Mouse (Mus musculus): ENCODE measurements around the gene Srgap3.

DNA sequence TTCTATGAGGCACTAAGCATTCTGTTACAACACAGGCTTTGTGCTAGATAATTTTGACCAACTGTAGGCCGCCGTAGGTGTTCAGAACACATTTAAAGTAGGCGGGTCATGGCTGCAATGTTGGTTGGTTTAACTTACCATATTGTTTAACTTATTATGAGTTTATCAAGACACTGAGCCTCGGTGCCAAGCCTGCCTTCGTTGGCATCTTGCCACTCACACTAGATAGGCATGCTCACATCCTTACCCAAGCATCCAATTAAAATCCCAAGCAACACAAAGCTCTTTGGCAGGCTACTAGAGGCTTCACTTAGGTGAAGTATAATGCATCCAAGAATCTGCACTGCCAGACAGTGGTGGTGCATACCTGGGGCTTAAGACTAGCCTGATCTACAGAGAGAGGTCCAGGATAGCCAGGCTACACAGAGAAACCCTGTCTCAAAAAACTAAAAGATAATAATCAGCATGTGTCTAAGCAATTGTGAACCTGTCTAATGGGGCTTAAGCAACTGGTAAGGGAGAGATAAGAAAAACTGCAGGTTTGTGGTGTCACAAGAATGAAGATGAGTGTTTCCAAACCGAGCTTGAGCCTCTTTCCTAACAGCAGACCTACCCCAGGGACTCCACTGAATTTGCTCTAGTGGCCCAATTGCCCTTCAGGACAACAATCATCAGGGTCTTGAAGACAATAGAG is 17.6 kb downstream of the Srgap3 start:
- TF ChIP-seq POLR2A (IDR thresholded peaks at IDR 0.05; ENCODE audit: low read depth, low read length) (no peak), CTCF (IDR thresholded peaks at IDR 0.05; ENCODE audit: borderline replicate concordance, insufficient read depth, low read length) (no peak)

All from embryonic fibroblast, embryonic 13.5 days (primary cell).